Mouse (Mus musculus) B cell, adult 2 months (primary cell): ENCODE data around the gene Vmn1r2.
"Not testable (repeated sequence)": the region's sequence is repeated elsewhere in the genome, so short reads cannot be mapped to it uniquely, and the experiment has no call there.

Source experiments
- DNase-seq, 2 experiments: peaks; one replicate each; pipeline ENCODE4 v3.0.0; 2022

Vmn1r2 gene

GRCm38 (mm10) chr4:3167020-3167419 is at the start of gene Vmn1r2:
Gene Vmn1r2, plus strand, starts transcription at chr4:3167320.
- not testable (repeated sequence) for DNase-seq

- not testable (repeated sequence) for DNase-seq
Measured at GRCm38 (mm10) chr4:3147926-3148325, 19.2 kb upstream of the Vmn1r2 start.

GRCm38 (mm10) chr4:3153320-3153719 is 13.8 kb upstream of the Vmn1r2 start:
- not testable (repeated sequence) for DNase-seq

GRCm38 (mm10) chr4:3164429-3164828 is 2.7 kb upstream of the Vmn1r2 start:
- DNase-seq, result not testable (repeated sequence)

GRCm38 (mm10) chr4:3165046-3165445 is 2.1 kb upstream of the Vmn1r2 start:
- no peak for DNase-seq

GRCm38 (mm10) chr4:3174586-3174985 is 7.5 kb downstream of the Vmn1r2 start:
- DNase-seq, result not testable (repeated sequence)

GRCm38 (mm10) chr4:3175756-3176155 is 8.6 kb downstream of the Vmn1r2 start:
- not testable (repeated sequence) for DNase-seq

GRCm38 (mm10) chr4:3176195-3176594 is 9.1 kb downstream of the Vmn1r2 start:
- DNase-seq, result not testable (repeated sequence)

- DNase-seq, result peak in 1 of 2 experiments; percentile 2
Measured at GRCm38 (mm10) chr4:3176746-3177490, 9.8 kb downstream of the Vmn1r2 start.

GRCm38 (mm10) chr4:3185258-3185657 is 18.1 kb downstream of the Vmn1r2 start, which contains the start of gene Vmn1r3:
Gene Vmn1r3, minus strand, starts transcription at chr4:3185358.
- DNase-seq, result not testable (repeated sequence)

- DNase-seq, result not testable (repeated sequence)
Measured at GRCm38 (mm10) chr4:3209643-3210217, 42.6 kb downstream of the Vmn1r2 start.

GRCm38 (mm10) chr4:3213349-3213748 is 46.2 kb downstream of the Vmn1r2 start:
- DNase-seq, result not testable (repeated sequence)

GRCm38 (mm10) chr4:3216382-3216781 is 49.3 kb downstream of the Vmn1r2 start:
- DNase-seq, result not testable (repeated sequence)
